Mouse (Mus musculus): ENCODE data around the gene Cntn5. TPM values are rescaled to one million over a fixed set of nuclear protein-coding genes. Genes with fewer than 3 reads are reported as not detected.

Gene Cntn5
- polyA plus RNA-seq, 1 experiment from 2014 or later, result 3.0 TPM

GRCm38 (mm10) chr9:10722121-10722520 is 182.5 kb downstream of the Cntn5 start:
- no peaks in the 10 kb centered on the region for H3K9me3 ChIP-seq
- H3K36me3 ChIP-seq, result no peaks in the 10 kb centered on the region
- H3K4me3 ChIP-seq, result no peak overlapping the region
- no peaks in the 10 kb centered on the region for H3K27me3 ChIP-seq
- no peak overlapping the region for H3K27ac ChIP-seq
- no peak for ATAC-seq (ENCODE audit: insufficient number of reproducible peaks, insufficient read depth, low FRiP score, low TSS enrichment)
- no peak overlapping the region for H3K9ac ChIP-seq
- H3K4me1 ChIP-seq, result no peaks in the 10 kb centered on the region
- 88% methylated on average over 4 of the region's 4 CpGs for WGBS
- no peak overlapping the region for H3K4me2 ChIP-seq (replicated peaks)

- WGBS, result 58% methylated on average over 3 of the region's 3 CpGs
Observed at GRCm38 (mm10) chr9:10718986-10719385, 185.6 kb downstream of the Cntn5 start.

GRCm38 (mm10) chr9:10713641-10714040 is 190.9 kb downstream of the Cntn5 start:
- H3K36me3 ChIP-seq, result no peaks in the 10 kb centered on the region
- no peak overlapping the region for H3K4me2 ChIP-seq (replicated peaks)
- H3K9ac ChIP-seq, result no peak overlapping the region
- H3K27ac ChIP-seq, result no peak overlapping the region
- WGBS, result 20% methylated on average over 1 of the region's 1 CpGs
- no peaks in the 10 kb centered on the region for H3K9me3 ChIP-seq
- H3K27me3 ChIP-seq, result no peaks in the 10 kb centered on the region
- H3K4me1 ChIP-seq, result no peaks in the 10 kb centered on the region
- ATAC-seq (ENCODE audit: insufficient number of reproducible peaks, insufficient read depth, low FRiP score, low TSS enrichment), result no peak
- H3K4me3 ChIP-seq, result no peak overlapping the region

More at GRCm38 (mm10) chr9:10718986-10719385, 185.6 kb downstream of the Cntn5 start:
- Histone ChIP-seq H3K4me1 (no peaks in the 10 kb centered on the region), H3K27me3 (no peaks in the 10 kb centered on the region), H3K9ac (no peak overlapping the region), H3K27ac (no peak overlapping the region), H3K4me3 (no peak overlapping the region), H3K36me3 (no peaks in the 10 kb centered on the region), H3K9me3 (no peaks in the 10 kb centered on the region), H3K4me2 (replicated peaks) (no peak overlapping the region)
- no peak for ATAC-seq (ENCODE audit: insufficient number of reproducible peaks, insufficient read depth, low FRiP score, low TSS enrichment)

- no peaks in the 10 kb centered on the region for H3K4me1 ChIP-seq
- H3K36me3 ChIP-seq, result no peaks in the 10 kb centered on the region
- ATAC-seq (ENCODE audit: insufficient number of reproducible peaks, insufficient read depth, low FRiP score, low TSS enrichment), result no peak
- H3K27me3 ChIP-seq, result no peaks in the 10 kb centered on the region
- no peak overlapping the region for H3K27ac ChIP-seq
- no peak overlapping the region for H3K4me3 ChIP-seq
- H3K4me2 ChIP-seq (replicated peaks), result no peak overlapping the region
- H3K9me3 ChIP-seq, result no peaks in the 10 kb centered on the region
- no peak overlapping the region for H3K9ac ChIP-seq
Observed at GRCm38 (mm10) chr9:10681646-10682045, 222.9 kb downstream of the Cntn5 start.

- no peak for ATAC-seq (ENCODE audit: insufficient number of reproducible peaks, insufficient read depth, low FRiP score, low TSS enrichment)
- Histone ChIP-seq H3K36me3 (no peaks in the 10 kb centered on the region), H3K27me3 (no peaks in the 10 kb centered on the region), H3K4me3 (no peak overlapping the region), H3K27ac (no peak overlapping the region), H3K9me3 (no peaks in the 10 kb centered on the region), H3K4me2 (replicated peaks) (no peak overlapping the region), H3K4me1 (no peaks in the 10 kb centered on the region), H3K9ac (no peak overlapping the region)
- 74% methylated on average over 3 of the region's 3 CpGs for WGBS
Observed at GRCm38 (mm10) chr9:10681181-10681580, 223.4 kb downstream of the Cntn5 start.

- Histone ChIP-seq H3K27ac (no peak overlapping the region), H3K36me3 (no peaks in the 10 kb centered on the region), H3K9me3 (no peaks in the 10 kb centered on the region), H3K4me2 (replicated peaks) (no peak overlapping the region), H3K27me3 (no peaks in the 10 kb centered on the region), H3K9ac (no peak overlapping the region), H3K4me3 (no peak overlapping the region), H3K4me1 (no peaks in the 10 kb centered on the region)
- no peak for ATAC-seq (ENCODE audit: insufficient number of reproducible peaks, insufficient read depth, low FRiP score, low TSS enrichment)
- 71% methylated on average over 3 of the region's 3 CpGs for WGBS
Observed at GRCm38 (mm10) chr9:10668676-10669075, 235.9 kb downstream of the Cntn5 start.

GRCm38 (mm10) chr9:10667438-10667837 is 237.1 kb downstream of the Cntn5 start:
- Histone ChIP-seq H3K9me3 (no peaks in the 10 kb centered on the region), H3K27ac (no peak overlapping the region), H3K27me3 (no peaks in the 10 kb centered on the region), H3K9ac (no peak overlapping the region), H3K4me1 (no peaks in the 10 kb centered on the region), H3K4me2 (replicated peaks) (no peak overlapping the region), H3K36me3 (no peaks in the 10 kb centered on the region), H3K4me3 (no peak overlapping the region)
- no peak for ATAC-seq (ENCODE audit: insufficient number of reproducible peaks, insufficient read depth, low FRiP score, low TSS enrichment)
- WGBS, result 65% methylated on average over 4 of the region's 4 CpGs

GRCm38 (mm10) chr9:10665756-10666155 is 238.8 kb downstream of the Cntn5 start:
- Histone ChIP-seq H3K9ac (no peak overlapping the region), H3K27ac (no peak overlapping the region), H3K27me3 (no peaks in the 10 kb centered on the region), H3K36me3 (no peaks in the 10 kb centered on the region), H3K4me1 (no peaks in the 10 kb centered on the region), H3K4me3 (no peak overlapping the region), H3K4me2 (replicated peaks) (no peak overlapping the region), H3K9me3 (no peaks in the 10 kb centered on the region)
- ATAC-seq (ENCODE audit: insufficient number of reproducible peaks, insufficient read depth, low FRiP score, low TSS enrichment), result no peak

GRCm38 (mm10) chr9:10663101-10663500 is 241.5 kb downstream of the Cntn5 start:
- no peaks in the 10 kb centered on the region for H3K9me3 ChIP-seq
- no peak overlapping the region for H3K4me2 ChIP-seq (replicated peaks)
- H3K36me3 ChIP-seq, result no peaks in the 10 kb centered on the region
- no peak overlapping the region for H3K27ac ChIP-seq
- no peak for ATAC-seq (ENCODE audit: insufficient number of reproducible peaks, insufficient read depth, low FRiP score, low TSS enrichment)
- WGBS, result 77% methylated on average over 2 of the region's 2 CpGs
- no peaks in the 10 kb centered on the region for H3K27me3 ChIP-seq
- no peak overlapping the region for H3K4me3 ChIP-seq
- no peak overlapping the region for H3K9ac ChIP-seq
- no peaks in the 10 kb centered on the region for H3K4me1 ChIP-seq

- Histone ChIP-seq H3K4me3 (no peak overlapping the region), H3K4me2 (replicated peaks) (no peak overlapping the region), H3K27me3 (no peaks in the 10 kb centered on the region), H3K27ac (no peak overlapping the region), H3K4me1 (no peaks in the 10 kb centered on the region), H3K36me3 (no peaks in the 10 kb centered on the region), H3K9me3 (no peaks in the 10 kb centered on the region), H3K9ac (no peak overlapping the region)
- no peak for ATAC-seq (ENCODE audit: insufficient number of reproducible peaks, insufficient read depth, low FRiP score, low TSS enrichment)
- WGBS, result 74% methylated on average over 1 of the region's 1 CpGs
Observed at GRCm38 (mm10) chr9:10659478-10659877, 245.1 kb downstream of the Cntn5 start.

- Histone ChIP-seq H3K36me3 (no peaks in the 10 kb centered on the region), H3K27ac (no peak overlapping the region), H3K4me3 (no peak overlapping the region), H3K27me3 (no peaks in the 10 kb centered on the region), H3K9me3 (no peaks in the 10 kb centered on the region), H3K9ac (no peak overlapping the region), H3K4me2 (replicated peaks) (no peak overlapping the region), H3K4me1 (no peaks in the 10 kb centered on the region)
- 82% methylated on average over 1 of the region's 1 CpGs for WGBS
- no peak for ATAC-seq (ENCODE audit: insufficient number of reproducible peaks, insufficient read depth, low FRiP score, low TSS enrichment)
Observed at GRCm38 (mm10) chr9:10658086-10658485, 246.5 kb downstream of the Cntn5 start.

GRCm38 (mm10) chr9:10657144-10657748 is 247.3 kb downstream of the Cntn5 start:
- H3K9me3 ChIP-seq, result no peaks in the 10 kb centered on the region
- H3K9ac ChIP-seq, result no peak overlapping the region
- H3K4me2 ChIP-seq (replicated peaks), result no peak overlapping the region
- H3K4me3 ChIP-seq, result no peak overlapping the region
- no peaks in the 10 kb centered on the region for H3K4me1 ChIP-seq
- ATAC-seq (ENCODE audit: insufficient number of reproducible peaks, insufficient read depth, low FRiP score, low TSS enrichment), result no peak
- 66% methylated on average over 4 of the region's 4 CpGs for WGBS
- H3K36me3 ChIP-seq, result no peaks in the 10 kb centered on the region
- H3K27me3 ChIP-seq, result no peaks in the 10 kb centered on the region
- H3K27ac ChIP-seq, result no peak overlapping the region

- Histone ChIP-seq H3K9me3 (no peaks in the 10 kb centered on the region), H3K4me2 (replicated peaks) (no peak overlapping the region), H3K4me1 (no peaks in the 10 kb centered on the region), H3K4me3 (no peak overlapping the region), H3K9ac (no peak overlapping the region), H3K27ac (no peak overlapping the region), H3K36me3 (no peaks in the 10 kb centered on the region), H3K27me3 (no peaks in the 10 kb centered on the region)
- ATAC-seq (ENCODE audit: insufficient number of reproducible peaks, insufficient read depth, low FRiP score, low TSS enrichment), result no peak
- WGBS, result 76% methylated on average over 1 of the region's 1 CpGs
Observed at GRCm38 (mm10) chr9:10650632-10651031, 253.9 kb downstream of the Cntn5 start.

Measured in embryonic facial prominence, embryonic 12.5 days (tissue).